Mouse (Mus musculus) embryonic facial prominence, embryonic 11.5 days (tissue): ENCODE data around the gene Bdkrb2. TPM values are rescaled to one million over a fixed set of nuclear protein-coding genes. Genes with fewer than 3 reads are reported as not detected.

Experiments used
- ATAC-seq: fragments of 200-750 bp; cut with Nextera tagmentation; replicated peaks from 2 replicates; pipeline ENCODE4 v1.8.0; 2017; ENCODE audit warnings: low read depth; ENCODE audit not compliant: insufficient number of reproducible peaks, low FRiP score, low TSS enrichment
- DNase-seq: peaks from one replicate; pipeline ENCODE4 v3.0.0-alpha.2; 2015; ENCODE audit warnings: low spot score
- H3K27ac ChIP-seq: fragments of 300-500 bp; sonication (generic); replicated peaks from 2 replicates; pipeline ENCODE4 v1.5.1; 2014; ENCODE audit warnings: mild to moderate bottlenecking, low read depth, low read length, control low read depth
- H3K27me3 ChIP-seq: fragments of 300-500 bp; sonication (generic); 2 replicates; pipeline ENCODE4 v1.6.1; 2014; ENCODE audit warnings: mild to moderate bottlenecking, low read length, moderate library complexity, mixed read lengths; ENCODE audit not compliant: control insufficient read depth, insufficient read depth
- H3K36me3 ChIP-seq: fragments of 300-500 bp; sonication (generic); replicated peaks from 2 replicates; pipeline ENCODE4 v1.6.1; 2014; ENCODE audit warnings: low read depth, mild to moderate bottlenecking, low read length, moderate library complexity, mixed read lengths; ENCODE audit not compliant: control insufficient read depth, insufficient read depth
- H3K4me1 ChIP-seq: fragments of 300-500 bp; sonication (generic); 2 replicates; pipeline ENCODE4 v1.6.1; 2014; ENCODE audit warnings: low read length, mixed read lengths; ENCODE audit not compliant: control insufficient read depth, insufficient read depth
- H3K4me2 ChIP-seq: fragments of 300-500 bp; sonication (generic); 2 replicates; pipeline ENCODE4 v1.6.1; 2014; ENCODE audit warnings: low read depth, mild to moderate bottlenecking, control low read depth, low read length, moderate library complexity
- H3K4me3 ChIP-seq: fragments of 300-500 bp; sonication (generic); 2 replicates; pipeline ENCODE4 v1.5.1; 2014; ENCODE audit warnings: low read depth, low read length, control low read depth
- H3K9ac ChIP-seq: fragments of 300-500 bp; sonication (generic); replicated peaks from 2 replicates; pipeline ENCODE4 v1.6.1; 2014; ENCODE audit warnings: mild to moderate bottlenecking, control low read depth, low read length
- H3K9me3 ChIP-seq: fragments of 300-500 bp; sonication (generic); replicated peaks from 2 replicates; pipeline ENCODE4 v1.6.1; 2016; ENCODE audit warnings: mild to moderate bottlenecking, low read length, inconsistent platforms, mixed read lengths; ENCODE audit not compliant: control insufficient read depth
- WGBS: fragments of 180-500 bp; shearing (Covaris S2); extraction: QIAGEN DNeasy Blood & Tissue Kit; methylation state at CpG from one replicate; pipeline ENCODE4 v1.1.7; 2014; 5-methylcytosine and 5-hydroxymethylcytosine counted together
- polyA plus RNA-seq: library from polyadenylated mRNA; unstranded; fragments of >200 nt; fragmentation: Nextera tagmentation; extraction: Ambion mirVana; gene quantifications from 2 replicates; pipeline ENCODE4 v1.2.1, GENCODE M21; 2014

Bdkrb2 gene
- polyA plus RNA-seq, 1 experiment from 2014 or later = 0.17 TPM

DNA sequence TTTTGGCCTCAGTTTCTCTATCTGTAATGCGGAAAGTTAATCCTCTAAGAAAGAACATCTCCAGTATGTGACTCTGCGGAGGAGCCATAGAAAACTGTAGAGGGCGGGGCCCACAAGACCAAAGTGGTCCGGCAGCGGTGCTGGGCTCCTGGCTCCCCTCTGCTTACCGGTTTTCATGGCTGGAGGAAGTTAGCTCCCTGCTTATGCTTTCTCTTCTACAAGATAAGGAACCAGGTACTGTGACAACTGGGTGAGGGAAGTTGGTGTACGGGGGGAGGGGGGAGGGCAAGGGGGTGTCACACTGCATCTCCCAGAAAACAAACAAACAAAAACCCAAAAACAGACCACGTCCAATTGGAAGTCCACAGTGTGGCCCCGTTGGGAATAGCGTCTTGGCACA lies 35.5 kb downstream of the Bdkrb2 start:
- 78% methylated on average over 10 of the region's 10 CpGs for WGBS
- Histone ChIP-seq H3K27me3 (no peaks in the 10 kb centered on the region), H3K9ac (no peak overlapping the region), H3K4me1 (no peaks in the 10 kb centered on the region; the same call in 1 of the 2 replicates), H3K9me3 (no peaks in the 10 kb centered on the region), H3K27ac (no peak overlapping the region), H3K4me2 (no peak overlapping the region), H3K36me3 (no peaks in the 10 kb centered on the region), H3K4me3 (no peak overlapping the region)
- DNase-seq (no peak), ATAC-seq (no peak)

DNA sequence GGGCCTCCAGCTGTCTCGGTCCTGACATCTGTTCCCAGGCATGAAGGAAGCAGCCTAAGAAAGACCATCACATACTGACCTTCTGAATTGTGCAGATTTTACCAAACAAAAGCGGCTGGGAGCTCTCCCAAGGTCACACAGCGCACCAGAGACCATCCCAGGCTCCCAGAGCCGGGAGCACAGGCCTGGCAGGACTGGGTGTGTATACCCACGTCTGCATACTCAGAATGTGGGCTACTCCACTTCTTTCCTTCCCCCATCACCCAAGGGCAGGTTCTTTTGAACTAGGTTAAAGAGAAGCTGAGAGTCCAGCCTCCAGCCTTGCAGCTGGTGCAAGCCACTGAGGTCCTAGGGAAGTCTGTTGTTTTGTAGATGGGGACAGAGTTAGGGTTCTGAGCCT lies 36.1 kb downstream of the Bdkrb2 start:
- no peak for DNase-seq
- H3K36me3 ChIP-seq = no peaks in the 10 kb centered on the region
- WGBS = 40% methylated on average over 5 of the region's 5 CpGs
- H3K27me3 ChIP-seq = no peaks in the 10 kb centered on the region
- no peak overlapping the region for H3K9ac ChIP-seq
- no peak overlapping the region for H3K4me2 ChIP-seq
- no peaks in the 10 kb centered on the region for H3K4me1 ChIP-seq
- H3K9me3 ChIP-seq = no peaks in the 10 kb centered on the region
- H3K4me3 ChIP-seq = no peak overlapping the region
- ATAC-seq = no peak
- no peak overlapping the region for H3K27ac ChIP-seq

DNA sequence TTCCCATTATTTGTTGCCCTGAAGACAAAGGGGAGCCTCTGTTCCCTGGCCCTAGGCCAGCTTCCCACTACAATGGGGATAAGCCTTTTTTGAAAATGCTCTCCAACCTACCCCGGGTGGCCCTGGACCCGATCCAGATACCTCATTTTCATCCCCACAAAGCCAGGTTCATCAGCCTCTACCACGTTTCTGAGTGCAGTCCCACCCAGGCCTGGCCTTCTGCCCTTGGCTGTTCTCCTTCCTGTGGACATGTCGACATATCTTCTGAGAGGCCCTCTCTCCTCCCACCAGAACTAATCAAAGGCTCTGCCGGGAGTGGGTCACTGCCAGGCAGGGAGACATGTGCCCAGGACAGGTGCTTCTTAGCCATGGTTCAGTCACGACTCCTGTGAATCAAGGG lies 38.6 kb downstream of the Bdkrb2 start:
- H3K36me3 ChIP-seq = no peaks in the 10 kb centered on the region
- no peaks in the 10 kb centered on the region for H3K9me3 ChIP-seq
- 82% methylated on average over 6 of the region's 6 CpGs for WGBS
- H3K27me3 ChIP-seq = no peaks in the 10 kb centered on the region
- no peak overlapping the region for H3K4me2 ChIP-seq
- no peak for DNase-seq
- no peak overlapping the region for H3K27ac ChIP-seq
- H3K9ac ChIP-seq = no peak overlapping the region
- no peak for ATAC-seq
- no peaks in the 10 kb centered on the region; the same call in 1 of the 2 replicates for H3K4me1 ChIP-seq
- H3K4me3 ChIP-seq = no peak overlapping the region

DNA sequence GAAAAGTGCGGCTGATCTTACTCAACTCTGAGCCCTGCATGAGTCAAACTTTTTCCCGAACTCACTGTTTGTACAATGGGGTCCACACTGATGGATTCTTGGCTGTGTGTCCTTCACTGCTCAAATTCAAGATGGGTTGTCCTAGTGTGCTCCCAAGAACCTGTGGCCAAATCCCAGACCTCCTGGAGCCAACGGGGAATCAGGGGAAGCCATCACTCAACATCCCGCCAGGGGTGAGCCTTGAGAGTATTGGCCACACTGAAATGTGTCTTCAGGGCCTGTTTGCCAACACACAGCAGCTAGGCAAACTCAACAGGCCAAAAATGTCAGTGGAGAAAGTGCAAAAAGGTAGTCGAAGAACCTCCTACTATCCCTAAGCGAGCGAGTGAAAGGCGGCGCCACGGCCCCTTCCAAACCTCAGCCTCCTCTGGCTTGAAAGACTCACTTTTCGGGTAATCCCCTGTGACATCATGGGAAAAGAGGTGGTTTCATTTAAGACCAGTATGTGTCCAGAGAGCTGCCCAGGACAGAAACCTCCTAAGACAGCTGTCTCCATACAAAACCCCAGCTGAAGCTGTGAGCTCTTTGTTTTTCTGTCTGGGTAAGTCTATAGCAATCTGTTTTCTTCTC lies 39.7 kb downstream of the Bdkrb2 start, which contains the start of gene Bdkrb1:
Gene Bdkrb1, plus strand, starts transcription at position 505 of the 630 bp plus-strand sequence.
- no peaks in the 10 kb centered on the region for H3K27me3 ChIP-seq
- no peaks in the 10 kb centered on the region for H3K36me3 ChIP-seq
- no peak within 1 kb of the TSS for H3K4me2 ChIP-seq
- no peaks in the 10 kb centered on the region for H3K9me3 ChIP-seq
- ATAC-seq (no peak), DNase-seq (no peak)
- 86% methylated on average over 11 of the region's 11 CpGs for WGBS
- H3K4me3 ChIP-seq = no peak within 1 kb of the TSS
- no peak within 1 kb of the TSS for H3K27ac ChIP-seq
- no peak within 1 kb of the TSS for H3K9ac ChIP-seq
- no peaks in the 10 kb centered on the region; the same call in 1 of the 2 replicates for H3K4me1 ChIP-seq

DNA sequence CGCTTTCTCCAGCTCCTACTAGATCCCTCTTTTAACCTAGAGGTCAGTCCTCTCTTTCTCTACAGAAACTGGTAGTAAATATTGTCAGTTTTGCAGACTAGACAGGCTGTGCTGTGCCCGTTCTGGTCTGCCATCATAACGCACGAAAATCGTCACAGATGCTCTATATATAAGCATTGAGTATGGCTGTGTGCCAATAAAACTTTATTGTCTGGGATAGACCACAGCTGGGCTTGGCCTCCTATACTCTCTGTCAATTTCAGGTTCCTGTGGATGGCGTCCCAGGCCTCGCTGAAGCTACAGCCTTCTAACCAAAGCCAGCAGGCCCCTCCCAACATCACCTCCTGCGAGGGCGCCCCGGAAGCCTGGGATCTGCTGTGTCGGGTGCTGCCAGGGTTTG lies 40.9 kb downstream of the Bdkrb2 start:
- no peaks in the 10 kb centered on the region for H3K27me3 ChIP-seq
- ATAC-seq (no peak), DNase-seq (no peak)

DNA sequence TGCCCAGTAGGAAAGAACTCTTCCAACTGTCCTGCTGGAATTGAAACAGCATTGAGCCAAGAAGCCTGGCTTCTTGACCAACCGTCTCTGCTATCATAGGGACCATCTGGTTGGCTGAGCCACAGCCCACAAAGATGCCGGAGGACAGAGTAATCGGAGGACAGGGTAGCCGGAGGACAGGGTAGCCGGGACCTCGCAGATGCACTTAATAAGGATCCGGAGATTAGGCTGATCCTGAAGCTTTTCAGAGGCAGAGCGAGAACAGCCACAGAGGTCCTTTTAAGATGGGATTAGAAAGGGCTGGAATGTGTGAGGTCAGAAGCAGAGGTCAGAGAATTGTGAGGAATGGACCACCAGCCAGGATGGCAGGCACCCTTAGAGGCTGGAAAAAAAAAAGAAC lies 42.2 kb downstream of the Bdkrb2 start:
- ATAC-seq (no peak), DNase-seq (no peak)
- 9% methylated on average over 8 of the region's 8 CpGs for WGBS
- H3K27me3 ChIP-seq = no peaks in the 10 kb centered on the region
- no peak overlapping the region for H3K4me3 ChIP-seq
- no peaks in the 10 kb centered on the region for H3K36me3 ChIP-seq
- H3K27ac ChIP-seq = no peak overlapping the region
- H3K9me3 ChIP-seq = no peaks in the 10 kb centered on the region
- H3K4me1 ChIP-seq = no peaks in the 10 kb centered on the region; the same call in 1 of the 2 replicates
- H3K4me2 ChIP-seq = no peak overlapping the region
- H3K9ac ChIP-seq = no peak overlapping the region

More for the DNA sequence above, 40.9 kb downstream of the Bdkrb2 start:
- Histone ChIP-seq H3K9me3 (no peaks in the 10 kb centered on the region), H3K4me1 (no peaks in the 10 kb centered on the region; the same call in 1 of the 2 replicates), H3K4me3 (no peak overlapping the region), H3K4me2 (no peak overlapping the region), H3K9ac (no peak overlapping the region), H3K27ac (no peak overlapping the region), H3K36me3 (no peaks in the 10 kb centered on the region)
- 92% methylated on average over 11 of the region's 11 CpGs for WGBS

DNA sequence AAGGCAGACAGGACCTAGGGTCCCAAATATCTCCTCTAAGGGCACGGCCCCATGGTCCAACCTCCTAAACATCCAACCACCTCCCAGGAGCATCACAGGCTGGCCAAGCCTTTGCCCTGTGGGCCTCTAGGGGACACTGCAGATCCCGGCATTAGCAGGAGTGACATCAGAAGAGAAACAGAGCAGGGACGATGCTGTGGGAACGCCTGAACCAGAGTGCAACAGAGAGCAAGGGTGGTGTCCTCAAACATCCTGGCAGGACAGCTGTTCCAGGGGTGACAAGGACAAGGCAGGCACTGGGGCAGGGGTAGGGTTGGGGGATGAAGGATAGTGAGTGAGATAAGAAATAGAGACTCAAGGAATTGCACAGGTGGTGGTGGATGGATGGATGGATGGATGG lies 43.9 kb downstream of the Bdkrb2 start:
- Histone ChIP-seq H3K4me3 (no peak overlapping the region), H3K9ac (no peak overlapping the region), H3K9me3 (no peaks in the 10 kb centered on the region), H3K36me3 (no peaks in the 10 kb centered on the region), H3K4me2 (no peak overlapping the region), H3K4me1 (no peaks in the 10 kb centered on the region; the same call in 1 of the 2 replicates), H3K27ac (no peak overlapping the region), H3K27me3 (no peaks in the 10 kb centered on the region)
- 78% methylated on average over 4 of the region's 4 CpGs for WGBS
- DNase-seq (no peak), ATAC-seq (no peak)

DNA sequence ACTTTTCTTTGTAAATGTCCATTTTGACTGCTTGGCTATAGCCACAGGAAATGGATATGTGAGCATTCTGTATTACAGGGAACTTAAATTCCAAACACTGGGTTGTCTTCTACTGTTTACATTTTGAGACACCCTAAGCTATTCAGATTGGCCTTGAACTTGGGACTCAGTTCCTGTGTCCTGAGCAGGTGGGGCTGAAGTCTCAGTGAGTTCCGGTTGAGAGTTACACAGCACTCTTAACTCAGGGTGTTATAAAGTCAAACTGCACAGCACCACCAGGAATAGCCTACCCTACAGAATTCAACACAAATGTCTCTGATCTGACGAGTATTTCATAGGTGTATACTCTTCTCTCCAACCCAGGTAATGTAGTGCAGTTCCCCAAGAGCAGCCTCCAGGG lies 48.0 kb downstream of the Bdkrb2 start:
- ATAC-seq = no peak
- Histone ChIP-seq H3K9ac (no peak overlapping the region), H3K4me1 (no peaks in the 10 kb centered on the region), H3K4me3 (no peak overlapping the region), H3K4me2 (no peak overlapping the region), H3K27ac (no peak overlapping the region), H3K36me3 (no peaks in the 10 kb centered on the region), H3K9me3 (no peaks in the 10 kb centered on the region), H3K27me3 (no peaks in the 10 kb centered on the region)
- 93% methylated on average over 2 of the region's 2 CpGs for WGBS
- DNase-seq = no peak
